Mouse (Mus musculus) right cerebral cortex, postnatal 25 days (tissue): ENCODE measurements around the gene Vmn2r110.

Experiments used
- DNase-seq: peaks from one replicate; pipeline ENCODE4 v3.0.0; 2022

Vmn2r110 gene

DNA sequence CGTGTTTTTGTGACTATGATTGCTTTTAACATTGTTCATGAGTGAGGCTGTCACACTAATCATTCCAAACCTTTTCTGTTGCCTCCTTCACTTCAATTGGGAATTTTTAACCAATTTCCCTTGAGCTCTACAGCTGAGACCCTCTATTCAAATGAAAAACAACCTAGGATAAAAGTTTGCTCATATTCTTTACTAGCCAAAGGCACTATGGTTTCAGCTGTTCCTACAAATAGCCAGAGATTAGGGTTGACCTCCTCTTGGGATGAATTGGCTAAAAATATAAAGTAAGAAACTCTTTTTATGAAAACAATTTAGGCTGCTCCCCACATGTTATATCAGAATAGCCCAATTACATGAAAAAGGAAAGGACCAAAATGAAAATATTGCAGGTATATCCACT, at the start of gene Vmn2r110:
Gene Vmn2r110, minus strand, starts transcription at position 101 of the 400 bp plus-strand sequence.
- no peak for DNase-seq

DNA sequence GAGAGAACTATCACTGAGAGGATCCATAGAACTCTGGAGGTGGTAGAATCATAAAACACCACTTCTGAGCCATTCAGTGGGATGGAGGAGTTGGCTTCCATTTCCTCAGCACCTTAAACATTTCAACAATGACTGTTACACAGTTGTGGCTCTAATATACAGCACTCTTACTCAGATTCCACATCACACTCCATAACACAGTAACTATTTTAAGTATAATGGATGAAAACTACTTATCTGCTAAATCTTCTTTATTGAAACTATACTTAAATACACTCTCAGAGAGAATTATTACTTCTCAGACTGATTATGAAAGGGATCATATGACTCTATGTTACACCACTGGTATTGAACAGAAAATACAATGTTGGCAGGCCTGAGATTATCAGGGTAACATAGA, 28.6 kb upstream of the Vmn2r110 start, which contains the start of gene Fpr-rs3:
Gene Fpr-rs3, minus strand, starts transcription at position 101 of the 400 bp plus-strand sequence.
- no peak for DNase-seq

GRCm38 (mm10) chr17:20564656-20565055, 31.6 kb downstream of the Vmn2r110 start, which contains the start of gene Vmn2r109:
TSS of gene Vmn2r109 (minus strand) at chr17:20564756.
- DNase-seq: no peak
